Mouse (Mus musculus) bone marrow macrophage, adult 2 months (primary cell): ENCODE data around the gene Edar.

Experiments used
- CTCF ChIP-seq: IDR thresholded peaks from 2 replicates; pipeline ENCODE4 v1.5.1; 2012; ENCODE audit warnings: low read depth, mild to moderate bottlenecking, low read length, moderate library complexity
- POLR2A ChIP-seq: IDR thresholded peaks from 2 replicates; pipeline ENCODE4 v1.6.1; 2012; ENCODE audit warnings: mild to moderate bottlenecking, low read depth, low read length, borderline replicate concordance

- no peak for TF ChIP-seq CTCF
- no peak for TF ChIP-seq POLR2A
Observed at GRCm38 (mm10) chr10:58652418-58653394, 22.7 kb downstream of the Edar start.
